Mouse (Mus musculus) heart, embryonic 14.5 days (tissue): ENCODE data around the gene Rbm6. TPM values are rescaled to one million over a fixed set of nuclear protein-coding genes. Genes with fewer than 3 reads are reported as not detected.
A peak's percentile ranks its signal among the peaks of the same experiment; 100 is the strongest.

Experiments used
- ATAC-seq: fragments of 200-750 bp; cut with Nextera tagmentation; 2 replicates; pipeline ENCODE4 v1.8.0; 2017; ENCODE audit warnings: low read depth, moderate TSS enrichment; ENCODE audit not compliant: insufficient number of reproducible peaks, insufficient read depth, low FRiP score
- H3K27ac ChIP-seq, 2 experiments: fragments of 200-500 bp in 1 of 2; fragments of 300-500 bp in 1 of 2; sonication (generic) in 1 of 2; replicated peaks in 1 of 2; 2 replicates each; pipeline ENCODE4 v1.5.1; 2012 to 2014; ENCODE audit warnings: low read depth in 2 of 2, low read length in 2 of 2, control low read depth in 1 of 2, mild to moderate bottlenecking in 1 of 2, mixed read lengths in 1 of 2; ENCODE audit not compliant: control insufficient read depth in 1 of 2, insufficient read depth in 1 of 2
- H3K27me3 ChIP-seq: fragments of 300-500 bp; sonication (generic); 2 replicates; pipeline ENCODE4 v1.6.1; 2014; ENCODE audit warnings: mild to moderate bottlenecking, low read length, control low read depth; ENCODE audit not compliant: control insufficient read depth, insufficient read depth
- H3K36me3 ChIP-seq: fragments of 300-500 bp; sonication (generic); 2 replicates; pipeline ENCODE4 v1.6.1; 2014; ENCODE audit warnings: mild to moderate bottlenecking, control low read depth, low read length, mixed read lengths; ENCODE audit not compliant: control insufficient read depth, insufficient read depth
- H3K4me1 ChIP-seq, 2 experiments: fragments of 200-500 bp in 1 of 2; fragments of 300-500 bp in 1 of 2; sonication (generic) in 1 of 2; 2 replicates each; pipeline ENCODE4 v1.6.1; 2012 to 2014; ENCODE audit warnings: low read length in 2 of 2, control low read depth in 1 of 2, mixed read lengths in 1 of 2; ENCODE audit not compliant: control insufficient read depth in 2 of 2, insufficient read depth in 2 of 2
- H3K4me2 ChIP-seq: fragments of 300-500 bp; sonication (generic); 2 replicates; pipeline ENCODE4 v1.6.1; 2014; ENCODE audit warnings: mild to moderate bottlenecking, low read length
- H3K4me3 ChIP-seq, 2 experiments: fragments of 200-500 bp in 1 of 2; fragments of 300-500 bp in 1 of 2; sonication (generic) in 1 of 2; 2 replicates each; pipeline ENCODE4 v1.5.1; 2012 to 2014; ENCODE audit warnings: low read length in 2 of 2, mild to moderate bottlenecking in 2 of 2, control low read depth in 1 of 2, low read depth in 1 of 2, moderate library complexity in 1 of 2; ENCODE audit not compliant: control insufficient read depth in 1 of 2, insufficient read depth in 1 of 2
- H3K9ac ChIP-seq: fragments of 300-500 bp; sonication (generic); 2 replicates; pipeline ENCODE4 v1.6.1; 2014; ENCODE audit warnings: mild to moderate bottlenecking, low read length
- H3K9me3 ChIP-seq: fragments of 300-500 bp; sonication (generic); 2 replicates; pipeline ENCODE4 v1.6.1; 2016; ENCODE audit warnings: low read length, control low read depth; ENCODE audit not compliant: control insufficient read depth
- WGBS: fragments of 180-500 bp; shearing (Covaris S2); extraction: QIAGEN DNeasy Blood & Tissue Kit; methylation state at CpG from one replicate; pipeline ENCODE4 v1.1.7; 2014; 5-methylcytosine and 5-hydroxymethylcytosine counted together
- polyA plus RNA-seq: library from polyadenylated mRNA; unstranded; fragments of >200 nt; fragmentation: Nextera tagmentation; extraction: Ambion mirVana; gene quantifications from 2 replicates; pipeline ENCODE4 v1.2.1, GENCODE M21; 2014

Gene Rbm6
- polyA plus RNA-seq, 1 experiment from 2014 or later, result 42.8 TPM

DNA sequence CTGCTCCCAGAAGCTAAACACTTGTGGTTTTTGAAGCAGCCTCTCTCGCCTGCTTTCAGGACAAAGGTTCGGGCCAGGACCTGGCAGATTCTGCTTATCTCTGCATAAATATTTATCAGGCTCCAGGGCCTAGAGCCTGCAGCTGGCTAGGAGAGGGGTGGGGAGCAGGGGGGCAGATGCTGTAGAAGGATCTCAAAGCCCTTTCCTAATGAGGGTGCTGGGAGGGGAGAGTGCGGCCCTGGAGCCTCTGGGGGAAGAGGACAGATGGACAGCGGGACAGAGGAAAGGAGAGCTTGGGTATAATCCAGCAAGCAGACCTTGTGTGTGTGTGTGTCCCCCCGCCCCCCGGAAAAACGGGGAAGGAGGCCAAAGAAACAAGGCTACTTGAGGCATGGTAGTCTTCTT is 138.5 kb downstream of the Rbm6 start:
- no peak overlapping the region for H3K4me3 ChIP-seq

GRCm38 (mm10) chr9:107729709-107730108 is 143.3 kb downstream of the Rbm6 start:
- Histone ChIP-seq H3K4me3 (no peak overlapping the region), H3K36me3 (no peaks in the 10 kb centered on the region), H3K4me1 (peaks cover 1 to 7% of the 10 kb centered on the region in 2 experiments; a peak in 3 of 4 replicates), H3K27ac (no peak overlapping the region), H3K27me3 (peaks cover 8% of the 10 kb centered on the region; the same call in 1 of the 2 replicates), H3K9me3 (no peaks in the 10 kb centered on the region), H3K9ac (no peak overlapping the region), H3K4me2 (no peak overlapping the region)
- 49% methylated on average over 3 of the region's 3 CpGs for WGBS
- ATAC-seq, result no peak

More for the DNA sequence above, 138.5 kb downstream of the Rbm6 start:
- peaks cover 28% of the 10 kb centered on the region for H3K27me3 ChIP-seq
- H3K4me2 ChIP-seq, result no peak overlapping the region
- 22% methylated on average over 7 of the region's 7 CpGs for WGBS
- H3K4me1 ChIP-seq, result peaks cover 5 to 14% of the 10 kb centered on the region in 2 experiments; a peak in 3 of 4 replicates
- ATAC-seq, result no peak
- H3K27ac ChIP-seq, result no peak overlapping the region
- no peaks in the 10 kb centered on the region for H3K9me3 ChIP-seq
- H3K9ac ChIP-seq, result no peak overlapping the region
- H3K36me3 ChIP-seq, result peaks cover 15% of the 10 kb centered on the region

- no peak overlapping the region for H3K27ac ChIP-seq
- H3K9me3 ChIP-seq, result no peaks in the 10 kb centered on the region
- 40% methylated on average over 6 of the region's 6 CpGs for WGBS
- peaks cover 7 to 11% of the 10 kb centered on the region in 2 experiments for H3K4me1 ChIP-seq
- no peak overlapping the region for H3K9ac ChIP-seq
- H3K4me2 ChIP-seq, result no peak overlapping the region
- H3K36me3 ChIP-seq, result no peaks in the 10 kb centered on the region
- no peak overlapping the region for H3K4me3 ChIP-seq
- H3K27me3 ChIP-seq, result 0 out of 2 replicates have a peak, but pooled peaks cover 2% of the 10 kb centered on the region
- no peak for ATAC-seq
Observed at GRCm38 (mm10) chr9:107728919-107729670, 143.9 kb downstream of the Rbm6 start.

DNA sequence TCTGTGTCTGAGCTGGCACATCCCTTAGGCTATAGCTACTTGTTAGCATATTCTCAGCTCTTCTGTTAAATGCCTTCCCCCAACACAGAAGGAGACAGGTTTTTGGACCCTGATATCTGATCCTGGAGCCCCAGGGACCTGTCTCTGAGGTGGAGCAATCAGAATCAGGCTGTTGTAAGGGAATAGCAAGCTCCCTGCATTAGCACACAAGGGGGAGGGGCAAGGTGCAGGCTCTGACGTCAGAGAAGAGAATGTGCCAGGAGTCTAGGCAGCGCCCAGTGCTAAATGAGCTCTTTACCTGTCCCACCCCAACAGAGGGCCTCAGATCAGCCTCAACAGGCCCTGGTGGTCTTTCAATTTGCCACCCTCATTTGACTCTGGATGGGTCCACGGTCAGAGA is 146.0 kb downstream of the Rbm6 start:
- Histone ChIP-seq H3K9me3 (no peaks in the 10 kb centered on the region), H3K36me3 (no peaks in the 10 kb centered on the region), H3K9ac (no peak overlapping the region), H3K4me3 (no peak overlapping the region), H3K27me3 (no peaks in the 10 kb centered on the region; the same call in 1 of the 2 replicates), H3K4me1 (peaks cover 19 to 20% of the 10 kb centered on the region in 2 experiments), H3K27ac (no peak overlapping the region), H3K4me2 (no peak overlapping the region)
- WGBS, result 48% methylated on average over 3 of the region's 3 CpGs
- no peak for ATAC-seq

DNA sequence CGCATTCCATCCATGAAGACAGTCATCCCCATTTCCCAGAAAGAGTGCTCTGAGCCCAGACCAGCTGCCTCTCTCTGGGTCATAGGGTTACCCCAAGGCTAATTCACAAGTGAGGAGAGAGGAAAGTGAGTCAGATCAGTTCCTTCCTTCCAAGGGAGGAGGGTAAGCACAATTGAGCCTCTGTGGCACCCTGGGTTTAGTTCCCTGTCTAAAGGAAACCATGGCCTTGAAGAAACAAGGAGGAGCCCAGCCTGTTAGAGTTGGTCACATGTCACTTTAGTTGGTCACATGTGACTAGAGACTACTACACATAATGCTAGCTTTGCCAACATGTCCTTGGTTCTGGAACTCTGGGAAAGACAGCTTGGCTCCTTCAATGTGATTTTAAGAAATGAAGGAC is 148.2 kb downstream of the Rbm6 start:
- 88% methylated on average over 1 of the region's 1 CpGs for WGBS
- Histone ChIP-seq H3K4me3 (no peak overlapping the region), H3K9me3 (no peaks in the 10 kb centered on the region), H3K27me3 (no peaks in the 10 kb centered on the region; the same call in 1 of the 2 replicates), H3K4me1 (peaks cover 19 to 20% of the 10 kb centered on the region in 2 experiments), H3K9ac (no peak overlapping the region), H3K4me2 (no peak overlapping the region), H3K27ac (peak overlapping the region; percentile 5 to 67), H3K36me3 (no peaks in the 10 kb centered on the region)
- no peak for ATAC-seq

DNA sequence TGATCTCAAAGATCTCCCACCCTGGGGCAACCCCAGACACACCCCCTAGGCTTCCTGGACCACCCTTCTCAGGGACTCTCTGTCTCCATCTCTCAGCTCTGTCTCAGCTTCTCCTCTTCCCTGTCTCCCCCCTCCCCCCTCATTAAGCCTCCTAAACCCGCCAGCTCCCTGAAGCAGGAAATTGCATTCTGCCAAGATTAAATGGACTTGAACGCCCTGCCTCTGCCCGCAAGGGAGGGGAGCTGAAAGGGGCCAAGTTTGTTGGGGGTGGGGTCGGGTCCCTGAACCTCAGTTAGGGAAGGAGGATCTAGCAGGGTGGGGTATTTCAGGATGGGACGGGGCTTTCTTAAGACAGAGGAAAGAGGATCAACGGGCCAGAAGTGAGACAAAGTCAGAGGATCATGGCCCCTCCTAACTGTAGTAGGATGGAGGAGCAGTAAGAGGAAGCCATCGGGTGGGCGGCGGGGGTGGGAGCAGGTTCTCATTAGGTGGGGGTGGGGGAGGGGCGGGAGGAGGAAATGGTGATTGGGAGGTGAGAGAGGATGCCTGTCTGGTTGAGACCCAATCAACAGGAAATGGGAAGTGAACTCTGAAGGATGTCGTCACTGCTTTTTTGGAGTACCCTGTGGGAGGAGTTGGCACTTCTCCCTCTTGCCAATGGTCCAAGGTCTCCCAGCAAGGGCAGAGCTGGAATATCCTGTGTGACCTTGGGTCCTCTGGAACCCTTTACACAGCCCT is 149.1 kb downstream of the Rbm6 start:
- no peaks in the 10 kb centered on the region for H3K9me3 ChIP-seq
- peaks cover 19 to 20% of the 10 kb centered on the region in 2 experiments for H3K4me1 ChIP-seq

More for the DNA sequence above, 149.1 kb downstream of the Rbm6 start:
- H3K9ac ChIP-seq, result peak overlapping the region; percentile 38; the same call in 1 of the 2 replicates
- H3K4me3 ChIP-seq, result no peak overlapping the region
- WGBS, result 5% methylated on average over 11 of the region's 11 CpGs
- ATAC-seq, result peak; percentile 49
- H3K4me2 ChIP-seq, result peak overlapping the region; percentile 46
- peak overlapping the region; percentile 5 to 67 for H3K27ac ChIP-seq
- no peaks in the 10 kb centered on the region; the same call in 1 of the 2 replicates for H3K27me3 ChIP-seq
- H3K36me3 ChIP-seq, result no peaks in the 10 kb centered on the region
